Mouse (Mus musculus) spleen, postnatal 10 days (tissue): ENCODE data around the gene Tcp11l2.

ENCODE experiments used
- DNase-seq, 2 experiments: peaks; one replicate each; pipeline ENCODE4 v3.0.0; 2021 to 2022; ENCODE audit warnings: low spot score in 2 of 2

The Tcp11l2 gene

GRCm38 (mm10) chr10:84600136-84600535 lies 23.7 kb downstream of the Tcp11l2 start:
- DNase-seq = no peak

- DNase-seq = no peak
Measured at GRCm38 (mm10) chr10:84604335-84604734, 27.9 kb downstream of the Tcp11l2 start.

DNA sequence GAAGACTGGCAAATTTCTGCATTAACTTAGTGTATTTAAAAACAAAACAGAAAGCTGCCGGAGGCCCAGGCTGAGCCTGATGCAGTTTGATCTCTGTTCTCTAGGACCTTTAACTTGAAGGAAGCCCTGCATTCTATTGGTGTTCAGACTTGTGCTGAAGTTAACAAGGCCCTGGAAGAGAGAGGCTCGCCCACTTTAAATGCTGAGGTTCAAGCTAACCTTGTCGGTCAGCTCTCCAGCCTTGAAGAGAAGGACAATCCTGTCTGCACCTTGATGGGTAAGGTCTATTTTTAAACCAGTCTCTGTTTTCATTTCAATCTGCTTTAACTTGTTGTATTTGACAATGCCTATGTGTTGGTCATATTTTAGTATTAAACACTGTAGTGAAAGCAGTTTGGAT lies 31.9 kb downstream of the Tcp11l2 start:
- no peak for DNase-seq

DNA sequence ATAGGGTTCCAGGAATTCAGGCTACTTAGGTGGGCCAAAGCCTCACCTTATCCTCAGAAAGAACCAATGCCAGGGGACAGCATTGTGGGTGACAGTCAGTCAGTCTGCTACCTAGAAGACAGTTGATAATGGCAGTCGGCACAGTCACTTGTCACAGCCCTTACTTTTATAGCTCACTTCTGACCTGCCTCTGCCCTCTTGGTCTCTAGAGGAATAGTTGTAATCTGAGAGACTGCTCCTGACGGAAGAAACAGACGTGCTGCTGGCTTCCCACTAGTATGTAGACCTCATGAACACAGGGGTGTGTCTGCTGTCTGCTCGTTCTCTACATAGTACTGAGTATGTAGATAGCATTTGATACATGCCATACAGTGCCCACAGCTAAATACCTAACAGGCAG lies 33.9 kb downstream of the Tcp11l2 start:
- DNase-seq = no peak

GRCm38 (mm10) chr10:84610783-84611182 lies 34.4 kb downstream of the Tcp11l2 start:
- no peak for DNase-seq

DNA sequence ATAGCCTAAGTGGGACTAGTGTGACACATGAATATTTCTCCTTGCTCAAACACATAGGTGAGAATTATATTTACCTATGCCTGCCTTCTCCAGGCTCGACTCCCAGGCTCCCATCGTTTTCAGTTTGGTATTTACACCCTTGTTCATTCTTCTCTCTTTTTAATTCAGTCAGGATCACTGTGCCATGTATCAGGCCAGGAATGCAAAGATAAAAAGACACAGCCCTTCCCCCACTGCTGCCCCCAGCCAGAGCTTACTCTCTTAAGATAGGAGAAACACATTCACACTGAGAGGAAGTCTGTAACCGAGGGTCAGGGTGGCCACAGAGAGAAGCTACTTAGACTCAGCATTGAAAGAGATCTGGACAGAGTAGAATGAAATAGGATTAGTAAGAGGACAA lies 35.2 kb downstream of the Tcp11l2 start:
- DNase-seq = no peak

DNA sequence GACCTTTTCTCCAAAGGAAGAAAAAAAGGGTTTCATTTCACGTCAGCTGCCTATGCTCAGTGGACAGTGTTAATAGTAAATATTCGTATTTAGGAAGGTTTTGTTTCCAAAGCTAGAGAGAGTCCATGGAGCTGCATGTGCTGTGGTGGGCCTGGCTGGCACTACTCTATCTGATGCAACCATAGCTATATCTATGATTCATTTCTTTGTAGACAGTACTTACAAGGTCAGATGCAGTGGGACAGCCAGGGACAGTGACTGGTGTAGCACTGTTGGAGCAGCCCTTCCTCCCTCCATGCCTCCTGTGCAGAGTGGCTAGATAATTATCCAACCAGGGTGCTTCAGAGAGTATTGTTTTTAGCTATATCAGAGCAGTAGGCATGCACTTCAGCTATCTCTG lies 35.9 kb downstream of the Tcp11l2 start:
- DNase-seq = no peak

- no peak for DNase-seq
Measured at GRCm38 (mm10) chr10:84613366-84613765, 36.9 kb downstream of the Tcp11l2 start.

DNA sequence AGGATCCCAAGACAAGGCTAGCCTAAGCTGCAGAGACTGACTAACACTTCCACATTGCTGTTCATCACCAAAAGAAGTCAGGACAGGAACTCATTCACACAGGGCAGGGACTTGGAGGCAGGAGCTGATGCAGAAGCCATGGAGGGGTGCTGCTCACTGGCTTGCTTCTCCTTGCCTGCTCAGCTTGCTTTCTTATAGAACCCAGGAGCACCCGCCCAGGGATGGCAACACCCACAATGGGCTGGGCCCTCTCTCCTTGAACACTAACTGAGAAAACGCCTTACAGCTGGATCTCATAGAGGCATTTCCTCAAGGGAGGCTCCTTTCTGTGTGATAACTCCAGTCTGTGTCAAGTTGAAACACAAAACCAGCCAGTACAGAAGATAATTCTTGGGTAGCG lies 38.6 kb downstream of the Tcp11l2 start:
- no peak for DNase-seq

GRCm38 (mm10) chr10:84621826-84622790 lies 45.7 kb downstream of the Tcp11l2 start, which contains the start of gene Polr3b:
Polr3b (plus strand) TSS chr10:84622292.
- peak; percentile 87 to 92 for DNase-seq

GRCm38 (mm10) chr10:84631182-84631581 lies 54.8 kb downstream of the Tcp11l2 start:
- peak in 1 of 2 experiments; percentile 67 for DNase-seq

GRCm38 (mm10) chr10:84632005-84632404 lies 55.6 kb downstream of the Tcp11l2 start:
- no peak for DNase-seq

DNA sequence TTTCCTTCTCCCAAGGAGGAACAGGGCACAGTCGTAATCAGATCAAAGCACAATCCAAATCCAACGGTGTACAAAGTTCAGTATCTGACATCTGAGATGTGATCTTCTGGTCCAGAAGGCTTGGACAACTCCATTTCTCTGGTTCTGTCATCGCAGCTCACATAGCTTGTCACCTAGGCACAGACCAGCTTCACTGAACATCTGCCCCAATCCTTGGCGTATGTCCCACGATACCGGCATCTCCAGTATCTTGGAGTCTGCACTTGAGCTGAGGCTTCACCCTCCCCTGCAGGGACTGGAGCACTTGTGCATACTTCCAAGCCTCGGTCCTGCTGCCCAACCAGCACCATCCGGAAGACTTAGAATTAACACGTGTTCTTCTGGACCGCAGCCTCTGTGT lies 60.2 kb downstream of the Tcp11l2 start:
- no peak for DNase-seq

DNA sequence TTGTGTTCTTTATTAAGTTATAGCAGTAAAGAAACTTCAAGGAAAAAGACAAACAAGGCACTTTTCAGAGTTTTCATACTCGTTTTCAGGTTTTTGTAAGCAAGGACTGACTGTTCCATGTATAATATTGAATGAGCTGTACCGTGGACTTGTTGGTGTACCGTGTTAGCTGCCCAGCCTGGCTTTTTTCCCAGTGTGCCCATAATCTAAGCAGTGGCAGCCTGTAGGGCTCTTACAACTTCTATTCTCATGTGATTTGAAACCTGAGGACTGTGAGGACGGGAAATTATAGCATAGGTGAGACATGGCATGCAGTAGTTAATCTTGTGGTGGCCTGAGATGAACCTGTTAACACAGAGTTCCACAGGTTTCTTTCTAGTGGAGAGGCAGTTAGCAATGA lies 62.0 kb downstream of the Tcp11l2 start:
- no peak for DNase-seq

GRCm38 (mm10) chr10:84639525-84640287 lies 63.3 kb downstream of the Tcp11l2 start:
- no peak for DNase-seq

GRCm38 (mm10) chr10:84640861-84641260 lies 64.4 kb downstream of the Tcp11l2 start:
- no peak for DNase-seq

GRCm38 (mm10) chr10:84641576-84641975 lies 65.2 kb downstream of the Tcp11l2 start:
- no peak for DNase-seq

DNA sequence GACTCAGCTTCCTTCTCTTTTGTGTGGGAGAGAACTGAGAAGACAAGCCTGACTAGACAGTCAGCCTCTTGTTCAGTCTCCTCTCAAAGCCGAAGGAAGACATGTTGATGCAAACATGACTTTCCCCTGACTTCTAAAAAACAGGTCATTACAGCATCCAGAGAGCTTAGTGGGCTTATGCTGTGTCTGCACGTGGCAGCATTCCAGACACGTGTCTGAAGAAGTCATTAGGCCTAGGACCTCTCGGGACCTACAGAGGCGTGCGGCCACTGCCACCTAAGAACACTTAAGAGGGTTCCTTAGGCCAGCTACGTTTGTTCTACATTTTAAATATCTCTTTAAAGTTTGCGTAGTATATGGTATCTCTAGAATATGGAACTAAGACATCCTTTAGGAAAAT lies 69.5 kb downstream of the Tcp11l2 start:
- DNase-seq = no peak

DNA sequence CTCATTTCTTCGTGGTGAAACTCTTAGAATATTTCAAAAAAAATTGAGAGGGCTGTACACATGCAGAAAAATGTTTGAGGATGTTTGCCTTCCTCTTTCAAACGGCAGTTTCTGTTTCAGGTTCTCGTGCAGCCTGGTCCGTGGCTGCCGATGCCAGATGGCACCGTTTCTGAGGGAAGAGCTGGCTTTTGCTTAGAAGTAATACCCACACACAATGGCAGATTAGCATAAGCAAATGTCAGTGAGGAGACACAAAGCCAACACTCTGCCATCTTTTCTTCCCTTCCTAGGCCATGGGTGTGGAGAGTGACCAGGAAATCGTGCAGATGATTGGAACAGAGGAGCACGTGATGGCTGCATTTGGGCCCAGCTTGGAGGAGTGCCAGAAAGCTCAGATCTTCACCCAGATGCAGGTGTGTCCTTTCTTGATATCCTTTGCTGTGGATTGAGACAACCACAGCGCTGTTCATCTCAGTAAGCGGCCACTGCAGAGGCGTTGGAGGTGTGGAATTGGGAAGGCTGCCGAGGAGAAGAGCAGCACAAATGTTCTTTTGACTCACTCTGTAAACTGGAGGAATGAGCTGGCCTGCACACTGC lies 70.2 kb downstream of the Tcp11l2 start:
- DNase-seq = peak; percentile 37 to 66

DNA sequence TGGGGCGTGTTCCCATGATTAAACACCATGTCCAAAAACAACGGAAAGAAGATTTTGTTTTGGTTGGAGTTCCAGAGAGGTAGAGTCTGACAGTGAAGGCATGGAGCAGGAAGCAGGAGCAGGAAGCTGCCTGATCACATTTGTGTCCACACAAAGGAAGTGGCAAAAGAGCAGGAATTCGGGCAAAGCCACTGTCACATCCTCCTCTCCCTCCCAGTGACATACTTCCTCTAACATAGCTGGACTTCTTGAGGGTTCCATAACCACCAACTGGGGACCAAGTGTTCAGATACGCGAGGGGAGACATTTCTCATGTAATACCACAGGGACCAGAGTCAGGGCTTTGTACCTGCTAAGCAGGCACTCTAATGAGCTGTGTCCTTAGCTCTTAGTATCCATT lies 70.8 kb downstream of the Tcp11l2 start:
- no peak for DNase-seq

DNA sequence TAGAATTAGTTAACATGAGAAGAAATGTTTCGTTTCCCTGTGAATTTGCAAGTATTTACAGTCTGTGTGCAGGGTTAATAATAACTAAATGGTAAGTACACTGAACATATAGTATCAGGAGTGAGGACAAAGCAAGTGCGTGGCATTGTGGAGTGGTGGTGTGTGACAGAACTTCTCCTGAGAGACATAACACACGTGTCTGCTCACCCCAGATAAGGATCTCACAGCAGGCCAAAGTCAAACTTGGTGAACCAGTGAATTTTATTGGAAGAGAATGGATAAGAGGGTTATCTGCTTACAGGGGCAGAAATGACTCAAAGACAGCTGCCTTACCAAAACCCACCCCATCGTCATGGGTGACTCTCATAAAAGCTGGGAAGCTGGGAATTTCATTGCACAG lies 72.5 kb downstream of the Tcp11l2 start:
- no peak for DNase-seq

DNA sequence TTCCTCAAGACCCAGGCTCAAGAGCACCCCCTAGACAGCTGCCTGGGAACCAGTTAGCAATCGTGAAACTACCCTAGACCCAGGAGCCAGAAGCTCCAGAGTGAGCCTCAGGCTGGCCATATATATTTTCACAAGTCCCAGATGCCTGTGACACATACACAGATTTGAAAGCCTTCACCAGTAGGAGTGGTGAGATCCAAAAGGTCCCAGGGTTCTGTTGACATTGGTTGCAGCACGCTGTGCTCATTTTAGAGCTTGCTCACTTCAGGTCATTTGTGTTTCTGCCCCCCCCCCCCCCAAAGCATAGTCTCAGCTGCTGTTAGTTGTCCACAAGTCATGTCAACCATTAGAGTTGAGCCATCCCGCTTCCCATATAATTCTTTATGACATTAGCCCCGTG lies 77.6 kb downstream of the Tcp11l2 start:
- no peak for DNase-seq
